Mouse (Mus musculus) heart, embryonic 14.5 days (tissue): ENCODE measurements around the gene Jdp2. TPM values are rescaled to one million over a fixed set of nuclear protein-coding genes. Genes with fewer than 3 reads are reported as not detected.

Experiments
- ATAC-seq: fragments of 200-750 bp; cut with Nextera tagmentation; 2 replicates; pipeline ENCODE4 v1.8.0; 2017; ENCODE audit warnings: low read depth, moderate TSS enrichment; ENCODE audit not compliant: insufficient number of reproducible peaks, insufficient read depth, low FRiP score
- H3K27ac ChIP-seq, 2 experiments: fragments of 200-500 bp in 1 of 2; fragments of 300-500 bp in 1 of 2; sonication (generic) in 1 of 2; replicated peaks in 1 of 2; 2 replicates each; pipeline ENCODE4 v1.5.1; 2012 to 2014; ENCODE audit warnings: low read depth in 2 of 2, low read length in 2 of 2, control low read depth in 1 of 2, mild to moderate bottlenecking in 1 of 2, mixed read lengths in 1 of 2; ENCODE audit not compliant: control insufficient read depth in 1 of 2, insufficient read depth in 1 of 2
- H3K27me3 ChIP-seq: fragments of 300-500 bp; sonication (generic); 2 replicates; pipeline ENCODE4 v1.6.1; 2014; ENCODE audit warnings: mild to moderate bottlenecking, low read length, control low read depth; ENCODE audit not compliant: control insufficient read depth, insufficient read depth
- H3K36me3 ChIP-seq: fragments of 300-500 bp; sonication (generic); 2 replicates; pipeline ENCODE4 v1.6.1; 2014; ENCODE audit warnings: mild to moderate bottlenecking, control low read depth, low read length, mixed read lengths; ENCODE audit not compliant: control insufficient read depth, insufficient read depth
- H3K4me1 ChIP-seq, 2 experiments: fragments of 200-500 bp in 1 of 2; fragments of 300-500 bp in 1 of 2; sonication (generic) in 1 of 2; 2 replicates each; pipeline ENCODE4 v1.6.1; 2012 to 2014; ENCODE audit warnings: low read length in 2 of 2, control low read depth in 1 of 2, mixed read lengths in 1 of 2; ENCODE audit not compliant: control insufficient read depth in 2 of 2, insufficient read depth in 2 of 2
- H3K4me2 ChIP-seq: fragments of 300-500 bp; sonication (generic); 2 replicates; pipeline ENCODE4 v1.6.1; 2014; ENCODE audit warnings: mild to moderate bottlenecking, low read length
- H3K4me3 ChIP-seq, 2 experiments: fragments of 200-500 bp in 1 of 2; fragments of 300-500 bp in 1 of 2; sonication (generic) in 1 of 2; 2 replicates each; pipeline ENCODE4 v1.5.1; 2012 to 2014; ENCODE audit warnings: low read length in 2 of 2, mild to moderate bottlenecking in 2 of 2, control low read depth in 1 of 2, low read depth in 1 of 2, moderate library complexity in 1 of 2; ENCODE audit not compliant: control insufficient read depth in 1 of 2, insufficient read depth in 1 of 2
- H3K9ac ChIP-seq: fragments of 300-500 bp; sonication (generic); 2 replicates; pipeline ENCODE4 v1.6.1; 2014; ENCODE audit warnings: mild to moderate bottlenecking, low read length
- H3K9me3 ChIP-seq: fragments of 300-500 bp; sonication (generic); 2 replicates; pipeline ENCODE4 v1.6.1; 2016; ENCODE audit warnings: low read length, control low read depth; ENCODE audit not compliant: control insufficient read depth
- WGBS: fragments of 180-500 bp; shearing (Covaris S2); extraction: QIAGEN DNeasy Blood & Tissue Kit; methylation state at CpG from one replicate; pipeline ENCODE4 v1.1.7; 2014; 5-methylcytosine and 5-hydroxymethylcytosine counted together
- polyA plus RNA-seq: library from polyadenylated mRNA; unstranded; fragments of >200 nt; fragmentation: Nextera tagmentation; extraction: Ambion mirVana; gene quantifications from 2 replicates; pipeline ENCODE4 v1.2.1, GENCODE M21; 2014

The Jdp2 gene
- polyA plus RNA-seq, 1 experiment from 2014 or later = 0.61 TPM

- peaks cover 5 to 19% of the 10 kb centered on the region in 2 experiments; a peak in 3 of 4 replicates for H3K4me1 ChIP-seq
- no peak overlapping the region for H3K9ac ChIP-seq
- no peak for ATAC-seq
- WGBS = 44% methylated on average over 1 of the region's 1 CpGs
- H3K4me2 ChIP-seq = no peak overlapping the region
- no peaks in the 10 kb centered on the region for H3K36me3 ChIP-seq
- H3K27ac ChIP-seq = no peak overlapping the region
- no peaks in the 10 kb centered on the region for H3K9me3 ChIP-seq
- H3K27me3 ChIP-seq = no peaks in the 10 kb centered on the region
- H3K4me3 ChIP-seq = no peak overlapping the region
Observed at GRCm38 (mm10) chr12:85570158-85570540, 28.7 kb upstream of the Jdp2 start.

- no peak for ATAC-seq
- WGBS = 70% methylated on average over 11 of the region's 11 CpGs
- no peak overlapping the region for H3K27ac ChIP-seq
- no peaks in the 10 kb centered on the region for H3K27me3 ChIP-seq
- no peak overlapping the region for H3K4me3 ChIP-seq
- H3K4me1 ChIP-seq = peaks cover 5 to 22% of the 10 kb centered on the region in 2 experiments; a peak in 3 of 4 replicates
- H3K36me3 ChIP-seq = no peaks in the 10 kb centered on the region
- no peak overlapping the region for H3K4me2 ChIP-seq
- H3K9ac ChIP-seq = no peak overlapping the region
- H3K9me3 ChIP-seq = no peaks in the 10 kb centered on the region
Observed at GRCm38 (mm10) chr12:85571312-85571711, 27.5 kb upstream of the Jdp2 start.

GRCm38 (mm10) chr12:85572047-85572475 is 26.8 kb upstream of the Jdp2 start:
- 25% methylated on average over 10 of the region's 10 CpGs for WGBS
- Histone ChIP-seq H3K9me3 (no peaks in the 10 kb centered on the region), H3K4me1 (peaks cover 5 to 22% of the 10 kb centered on the region in 2 experiments; a peak in 3 of 4 replicates), H3K9ac (no peak overlapping the region), H3K4me3 (peak overlapping the region in 1 of 2 experiments; percentile 17; a peak in 2 of 4 replicates), H3K27ac (peak overlapping the region in 1 of 2 experiments; percentile 15; a peak in 1 of 4 replicates), H3K36me3 (no peaks in the 10 kb centered on the region), H3K4me2 (peak overlapping the region; percentile 44), H3K27me3 (no peaks in the 10 kb centered on the region)
- ATAC-seq = peak; percentile 79; the same call in 1 of the 2 replicates

- H3K36me3 ChIP-seq = no peaks in the 10 kb centered on the region
- no peaks in the 10 kb centered on the region for H3K9me3 ChIP-seq
- H3K4me1 ChIP-seq = peaks cover 5 to 15% of the 10 kb centered on the region in 2 experiments; a peak in 3 of 4 replicates
- no peak for ATAC-seq
- H3K27ac ChIP-seq = no peak overlapping the region
- no peak overlapping the region for H3K4me3 ChIP-seq
- no peak overlapping the region for H3K4me2 ChIP-seq
- H3K27me3 ChIP-seq = no peaks in the 10 kb centered on the region
- 38% methylated on average over 6 of the region's 6 CpGs for WGBS
- H3K9ac ChIP-seq = no peak overlapping the region
Observed at GRCm38 (mm10) chr12:85574806-85575495, 23.9 kb upstream of the Jdp2 start.

GRCm38 (mm10) chr12:85575496-85575840 is 23.4 kb upstream of the Jdp2 start:
- H3K9ac ChIP-seq = no peak overlapping the region
- no peak overlapping the region for H3K4me3 ChIP-seq
- H3K4me1 ChIP-seq = peaks cover 5 to 12% of the 10 kb centered on the region in 2 experiments; a peak in 3 of 4 replicates
- no peaks in the 10 kb centered on the region for H3K36me3 ChIP-seq
- 50% methylated on average over 4 of the region's 4 CpGs for WGBS
- H3K27me3 ChIP-seq = no peaks in the 10 kb centered on the region
- H3K27ac ChIP-seq = no peak overlapping the region
- no peak overlapping the region for H3K4me2 ChIP-seq
- no peaks in the 10 kb centered on the region for H3K9me3 ChIP-seq
- no peak for ATAC-seq

- peak overlapping the region; percentile 35 for H3K4me2 ChIP-seq
- ATAC-seq = no peak
- no peaks in the 10 kb centered on the region for H3K27me3 ChIP-seq
- H3K4me1 ChIP-seq = peaks cover 8 to 10% of the 10 kb centered on the region in 2 experiments; a peak in 3 of 4 replicates
- no peak overlapping the region for H3K27ac ChIP-seq
- H3K9ac ChIP-seq = no peak overlapping the region
- 30% methylated on average over 15 of the region's 15 CpGs for WGBS
- H3K9me3 ChIP-seq = no peaks in the 10 kb centered on the region
- no peak overlapping the region for H3K4me3 ChIP-seq
- no peaks in the 10 kb centered on the region for H3K36me3 ChIP-seq
Observed at GRCm38 (mm10) chr12:85581261-85582066, 17.4 kb upstream of the Jdp2 start.

- peaks cover 8 to 10% of the 10 kb centered on the region in 2 experiments; a peak in 3 of 4 replicates for H3K4me1 ChIP-seq
- H3K9me3 ChIP-seq = no peaks in the 10 kb centered on the region
- 88% methylated on average over 5 of the region's 5 CpGs for WGBS
- H3K27me3 ChIP-seq = no peaks in the 10 kb centered on the region
- H3K27ac ChIP-seq = no peak overlapping the region
- no peak for ATAC-seq
- H3K36me3 ChIP-seq = no peaks in the 10 kb centered on the region
- no peak overlapping the region for H3K4me3 ChIP-seq
- no peak overlapping the region for H3K4me2 ChIP-seq
- H3K9ac ChIP-seq = no peak overlapping the region
Observed at GRCm38 (mm10) chr12:85582067-85582316, 16.8 kb upstream of the Jdp2 start.
